Mouse (Mus musculus): ENCODE data around the gene Olfr117. TPM values are rescaled to one million over a fixed set of nuclear protein-coding genes. Genes with fewer than 3 reads are reported as not detected.
"Not testable (repeated sequence)": the region's sequence is repeated elsewhere in the genome, so short reads cannot be mapped to it uniquely, and the experiment has no call there.

Olfr117 gene
- not detected for polyA plus RNA-seq (2017; shearing (Covaris generic))

- no peak for ATAC-seq
Measured at GRCm38 (mm10) chr17:37663682-37664081, at the start of gene Olfr117. Olfr117 (minus strand) TSS chr17:37663782.

- not testable (repeated sequence) for ATAC-seq
Measured at GRCm38 (mm10) chr17:37696264-37696663, 32.7 kb upstream of the Olfr117 start, which contains the start of gene Olfr119. Olfr119 (plus strand) TSS chr17:37696564.

- no peak for ATAC-seq
Measured at GRCm38 (mm10) chr17:37666688-37667087, 3.1 kb upstream of the Olfr117 start, which contains the start of gene Olfr118. Olfr118 (plus strand) TSS chr17:37666988.

DNA sequence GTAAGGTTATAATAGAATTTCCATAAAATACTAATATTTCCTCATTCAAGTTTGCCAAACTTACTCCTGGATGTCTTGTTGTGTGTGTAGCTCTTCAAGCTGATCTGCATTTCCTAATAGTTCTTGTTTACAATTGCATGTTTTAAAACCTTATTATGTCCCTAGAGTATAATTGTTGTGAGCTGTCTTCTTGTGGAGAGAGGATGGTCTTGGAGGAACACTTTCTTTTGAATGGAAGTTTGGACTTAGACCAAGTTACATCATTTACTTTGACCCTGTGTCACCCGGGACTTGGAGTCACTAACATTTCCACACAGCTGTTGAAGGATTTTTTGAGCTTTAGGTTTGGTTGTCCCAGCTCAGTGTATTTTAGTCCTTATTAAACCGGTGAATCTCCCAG lies 36.6 kb downstream of the Olfr117 start, which contains the start of the genes Olfr115 and Olfr116:
Gene Olfr115, minus strand, starts transcription at position 101 of the 400 bp plus-strand sequence.
Gene Olfr116, minus strand, starts transcription at position 191 of the 400 bp plus-strand sequence.
- no peak for ATAC-seq

Other genes with a start within 250 kb of the Olfr117 start
- gene Olfr108, start 218.3 kb downstream of the Olfr117 start, polyA plus RNA-seq (2017; shearing (Covaris generic)): not detected
- gene Olfr109, start 204.9 kb downstream of the Olfr117 start, polyA plus RNA-seq (2017; shearing (Covaris generic)): not detected
- gene H2-M2, start 180.2 kb downstream of the Olfr117 start, polyA plus RNA-seq (2017; shearing (Covaris generic)): not detected
- not detected for gene Olfr110, start 171.3 kb downstream of the Olfr117 start, polyA plus RNA-seq (2017; shearing (Covaris generic))
- not detected for gene Olfr111, start 155.8 kb downstream of the Olfr117 start, polyA plus RNA-seq (2017; shearing (Covaris generic))
- not detected for gene Olfr112, start 94.3 kb downstream of the Olfr117 start, polyA plus RNA-seq (2017; shearing (Covaris generic))
- gene Olfr113, start 86.1 kb downstream of the Olfr117 start, polyA plus RNA-seq (2017; shearing (Covaris generic)): not detected
- not detected for gene Olfr114, start 71.0 kb downstream of the Olfr117 start, polyA plus RNA-seq (2017; shearing (Covaris generic))
- under 1 TPM in 1 of 2 experiments, not detected in 1; 0.37 TPM for gene Olfr115, start 36.7 kb downstream of the Olfr117 start, polyA plus RNA-seq (2017; shearing (Covaris generic))
- gene Olfr116, start 36.6 kb downstream of the Olfr117 start, polyA plus RNA-seq (2017; shearing (Covaris generic)): not detected
- gene Olfr118, start 3.2 kb upstream of the Olfr117 start, polyA plus RNA-seq (2017; shearing (Covaris generic)): under 1 TPM; 0.27 to 0.49 TPM
- gene Olfr119, start 32.8 kb upstream of the Olfr117 start, polyA plus RNA-seq (2017; shearing (Covaris generic)): not detected
- gene Olfr120, start 58.0 kb upstream of the Olfr117 start, polyA plus RNA-seq (2017; shearing (Covaris generic)): not detected
- gene Olfr121, start 85.1 kb upstream of the Olfr117 start, polyA plus RNA-seq (2017; shearing (Covaris generic)): not detected
- gene Olfr122, start 104.8 kb upstream of the Olfr117 start, polyA plus RNA-seq (2017; shearing (Covaris generic)): not detected
- gene Olfr123, start 129.7 kb upstream of the Olfr117 start, polyA plus RNA-seq (2017; shearing (Covaris generic)): not detected
- not detected for gene Olfr124, start 136.1 kb upstream of the Olfr117 start, polyA plus RNA-seq (2017; shearing (Covaris generic))
- gene Olfr125, start 169.2 kb upstream of the Olfr117 start, polyA plus RNA-seq (2017; shearing (Covaris generic)): not detected
- not detected for gene Olfr126, start 183.7 kb upstream of the Olfr117 start, polyA plus RNA-seq (2017; shearing (Covaris generic))
- not detected for gene Olfr127, start 236.7 kb upstream of the Olfr117 start, polyA plus RNA-seq (2017; shearing (Covaris generic))

Data from activated CD4-positive, CD25-positive, alpha-beta regulatory T cell, adult 4 months (primary cell).